ENCODE assay signal across 8 mouse cellular contexts in genomic region chr2:91711256-91711925, GRCm38 (mm10). TPM values are rescaled to one million over a fixed set of nuclear protein-coding genes. Genes with fewer than 3 reads are reported as not detected.
DNase-seq lines count a peak whose midpoint lies in the region; ATAC-seq lines count a peak whose summit lies in the region.

No protein-coding gene starts in this region.

- H3K4me2 ChIP-seq in forebrain, embryonic 13.5 days, result peak overlapping the region; percentile 94
- peak overlapping the region; percentile 79 for H3K4me2 ChIP-seq in liver, embryonic 15.5 days
- peak overlapping the region; percentile 83 for H3K4me2 ChIP-seq in stomach, embryonic 16.5 days (ENCODE audit: low read depth, low read length)

- 4% methylated on average over 8 of the region's 8 CpGs for WGBS in forebrain, embryonic 13.5 days
- 1% methylated on average over 8 of the region's 8 CpGs for WGBS in liver, embryonic 15.5 days (ENCODE audit: insufficient replicate concordance)
- WGBS in stomach, embryonic 16.5 days, result 3% methylated on average over 8 of the region's 8 CpGs

- peak overlapping the region; percentile 52 for H3K27ac ChIP-seq in forebrain, embryonic 13.5 days
- peak overlapping the region; percentile 89 for H3K27ac ChIP-seq in liver, embryonic 15.5 days (replicated peaks)
- peak overlapping the region; percentile 89 for H3K27ac ChIP-seq in stomach, embryonic 16.5 days (ENCODE audit: low read length)

- no peaks in the 10 kb centered on the region for H3K9me3 ChIP-seq in forebrain, embryonic 13.5 days (replicated peaks)
- H3K9me3 ChIP-seq in liver, embryonic 15.5 days (replicated peaks), result no peaks in the 10 kb centered on the region
- H3K9me3 ChIP-seq in stomach, embryonic 16.5 days (replicated peaks; ENCODE audit: control insufficient read depth, low read length), result no peaks in the 10 kb centered on the region

- no peak for ATAC-seq in forebrain, embryonic 13.5 days
- ATAC-seq in liver, embryonic 15.5 days (ENCODE audit: insufficient read depth), result no peak
- no peak for ATAC-seq in stomach, embryonic 16.5 days (ENCODE audit: insufficient read depth, low FRiP score)

- DNase-seq in kidney, postnatal 14 days, result peak; percentile 5
- no peak for DNase-seq in kidney, adult 11 months
- DNase-seq in NIH3T3 (ENCODE audit: low read depth), result peak; percentile 20
- no peak for DNase-seq in right cerebral cortex, adult 18-20 months
- no peak for DNase-seq in kidney, adult 18-20 months

- peaks cover 26% of the 10 kb centered on the region for H3K4me1 ChIP-seq in forebrain, embryonic 13.5 days
- peaks cover 32% of the 10 kb centered on the region for H3K4me1 ChIP-seq in liver, embryonic 15.5 days (replicated peaks)
- H3K4me1 ChIP-seq in stomach, embryonic 16.5 days (ENCODE audit: control insufficient read depth, insufficient read depth, low read length), result peaks cover 20% of the 10 kb centered on the region

- peak overlapping the region; percentile 88 for H3K9ac ChIP-seq in forebrain, embryonic 13.5 days
- H3K9ac ChIP-seq in liver, embryonic 15.5 days, result peak overlapping the region; percentile 78
- H3K9ac ChIP-seq in stomach, embryonic 16.5 days (ENCODE audit: low read length), result peak overlapping the region; percentile 87

- no peaks in the 10 kb centered on the region for H3K27me3 ChIP-seq in forebrain, embryonic 13.5 days
- no peaks in the 10 kb centered on the region for H3K27me3 ChIP-seq in liver, embryonic 15.5 days
- no peaks in the 10 kb centered on the region for H3K27me3 ChIP-seq in stomach, embryonic 16.5 days (ENCODE audit: control insufficient read depth, insufficient read depth, low read length)

- peaks cover 7% of the 10 kb centered on the region; the same call in 1 of the 2 replicates for H3K36me3 ChIP-seq in forebrain, embryonic 13.5 days (ENCODE audit: poor library complexity, severe bottlenecking)
- H3K36me3 ChIP-seq in liver, embryonic 15.5 days (replicated peaks), result no peaks in the 10 kb centered on the region
- no peaks in the 10 kb centered on the region for H3K36me3 ChIP-seq in stomach, embryonic 16.5 days (ENCODE audit: control insufficient read depth, insufficient read depth, low read length)

- peak overlapping the region; percentile 99 for H3K4me3 ChIP-seq in forebrain, embryonic 13.5 days
- H3K4me3 ChIP-seq in liver, embryonic 15.5 days (replicated peaks), result peak overlapping the region; percentile 94
- peak overlapping the region; percentile 99 for H3K4me3 ChIP-seq in stomach, embryonic 16.5 days (replicated peaks; ENCODE audit: low read length)

RNA-seq across cellular contexts. Expression of gene Harbi1, which starts 0.7 kb away (rescaled TPM):
- 21.2 and 22.0 TPM in 2 replicates for polyA plus RNA-seq in forebrain, embryonic 13.5 days (2015; fragmentation: Nextera tagmentation; extraction: Ambion mirVana)
- 6.7 and 8.3 TPM in 2 replicates for polyA plus RNA-seq in liver, embryonic 15.5 days (2015; fragmentation: Nextera tagmentation; extraction: Ambion mirVana)
- 20.6 and 21.2 TPM in 2 replicates for polyA plus RNA-seq in stomach, embryonic 16.5 days (2015; fragmentation: Nextera tagmentation; extraction: Ambion mirVana)

RNA-seq across cellular contexts. Expression of gene Atg13, which starts 1.0 kb away (rescaled TPM):
- 29.4 and 33.0 TPM in 2 replicates for polyA plus RNA-seq in forebrain, embryonic 13.5 days (2015; fragmentation: Nextera tagmentation; extraction: Ambion mirVana)
- polyA plus RNA-seq in liver, embryonic 15.5 days (2015; fragmentation: Nextera tagmentation; extraction: Ambion mirVana), result 13.4 and 14.1 TPM in 2 replicates
- 27.6 and 29.6 TPM in 2 replicates for polyA plus RNA-seq in stomach, embryonic 16.5 days (2015; fragmentation: Nextera tagmentation; extraction: Ambion mirVana)

RNA-seq across cellular contexts. Expression of gene Ambra1, which starts 18.5 kb away (rescaled TPM):
- 16.2 and 21.2 TPM in 2 replicates for polyA plus RNA-seq in forebrain, embryonic 13.5 days (2015; fragmentation: Nextera tagmentation; extraction: Ambion mirVana)
- polyA plus RNA-seq in liver, embryonic 15.5 days (2015; fragmentation: Nextera tagmentation; extraction: Ambion mirVana), result 5.2 and 6.1 TPM in 2 replicates
- polyA plus RNA-seq in stomach, embryonic 16.5 days (2015; fragmentation: Nextera tagmentation; extraction: Ambion mirVana), result 15.0 and 15.8 TPM in 2 replicates

Comparison
In these comparisons a context has a peak if more than half of its experiments do, and no peak if none do; other contexts are left out.
1. DNase-seq: peak in kidney, postnatal 14 days (single experiment) and NIH3T3 (single experiment); none in kidney, adult 11 months (single experiment), right cerebral cortex, adult 18-20 months (single experiment) and kidney, adult 18-20 months (single experiment).
2. Peak in every context shown above with its lines, with median percentiles within 50 percentile points of each other: H3K27ac ChIP-seq, H3K4me2 ChIP-seq, H3K4me3 ChIP-seq and H3K9ac ChIP-seq.